Mouse (Mus musculus) megakaryocyte-erythroid progenitor cell, adult 5-6 weeks (primary cell): ENCODE data around the gene Tmem266. TPM values are rescaled to one million over a fixed set of nuclear protein-coding genes. Genes with fewer than 3 reads are reported as not detected.

ENCODE experiments used
- ATAC-seq: replicated peaks from 2 replicates; pipeline ENCODE4 v1.8.0; 2016; ENCODE audit warnings: mild to moderate bottlenecking, inconsistent platforms; ENCODE audit not compliant: severe bottlenecking, poor library complexity, low FRiP score, low TSS enrichment
- total RNA-seq, 2 experiments: library from RNA; stranded (forward) in 1 of 2; stranded (reverse) in 1 of 2; fragments of 200-1000, 215-1000 nt in 1 of 2; fragments of >200 nt in 1 of 2; fragmentation: Nextera tagmentation in 1 of 2; gene quantifications; 2 replicates each; pipeline ENCODE4 v1.2.3; 2014 to 2017

Tmem266 gene
- total RNA-seq, 2 experiments from 2014 or later = not detected

DNA sequence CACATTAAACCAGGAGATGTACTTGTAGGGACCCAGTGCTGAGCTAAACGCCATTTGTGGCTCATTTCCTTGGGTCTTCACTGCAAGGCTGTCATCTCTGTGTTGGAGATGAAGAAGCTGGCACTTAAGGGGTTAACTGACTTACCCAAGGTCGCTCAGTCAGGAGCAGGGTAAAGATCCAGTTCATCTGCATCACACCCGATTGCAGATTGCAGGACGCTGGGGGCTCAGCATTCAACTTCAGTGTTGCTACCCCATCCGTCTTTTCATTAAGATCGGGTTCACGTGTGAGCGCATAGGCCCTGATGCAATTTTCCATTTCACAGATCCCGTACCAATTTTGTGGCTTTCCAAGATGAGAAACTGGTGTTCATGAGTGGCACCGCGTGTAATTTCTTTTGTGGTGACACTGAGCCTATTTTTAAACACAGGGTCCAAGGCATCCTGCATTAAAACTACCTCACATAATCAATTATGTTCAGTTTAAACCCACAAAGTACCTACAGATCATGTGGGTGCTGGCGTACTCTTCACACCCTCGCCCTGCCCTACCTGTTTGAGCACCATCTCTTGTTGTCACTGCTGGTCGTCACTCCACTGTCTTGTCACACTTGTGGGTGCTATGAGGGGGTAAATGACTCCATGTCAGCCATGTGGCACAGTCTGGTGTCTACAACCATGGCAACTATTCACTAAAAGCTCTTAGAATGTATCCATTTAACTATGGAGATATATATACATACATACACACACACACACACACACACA lies 1.6 kb downstream of the Tmem266 start:
- ATAC-seq = no peak

DNA sequence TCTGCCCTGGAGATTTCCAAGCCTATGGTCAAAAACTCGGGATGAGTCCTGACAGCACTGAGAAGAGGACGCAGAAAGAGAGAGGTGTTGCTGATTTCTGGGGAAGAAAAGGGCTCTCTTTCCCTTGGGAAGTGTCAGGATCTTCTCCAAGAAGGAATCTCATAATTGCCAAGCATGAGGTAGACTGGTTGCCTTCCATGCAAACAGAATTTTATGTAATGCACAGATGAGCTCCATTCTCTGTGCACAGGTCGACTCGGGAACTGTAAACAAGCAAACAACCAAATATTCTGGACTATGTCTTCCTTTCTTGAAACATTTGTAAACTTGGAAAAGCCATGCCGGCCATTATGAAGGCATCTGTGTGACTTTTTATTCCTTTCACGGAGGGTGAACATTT lies 2.7 kb downstream of the Tmem266 start:
- no peak for ATAC-seq

GRCm38 (mm10) chr9:55332476-55332875 lies 5.8 kb downstream of the Tmem266 start:
- no peak for ATAC-seq

DNA sequence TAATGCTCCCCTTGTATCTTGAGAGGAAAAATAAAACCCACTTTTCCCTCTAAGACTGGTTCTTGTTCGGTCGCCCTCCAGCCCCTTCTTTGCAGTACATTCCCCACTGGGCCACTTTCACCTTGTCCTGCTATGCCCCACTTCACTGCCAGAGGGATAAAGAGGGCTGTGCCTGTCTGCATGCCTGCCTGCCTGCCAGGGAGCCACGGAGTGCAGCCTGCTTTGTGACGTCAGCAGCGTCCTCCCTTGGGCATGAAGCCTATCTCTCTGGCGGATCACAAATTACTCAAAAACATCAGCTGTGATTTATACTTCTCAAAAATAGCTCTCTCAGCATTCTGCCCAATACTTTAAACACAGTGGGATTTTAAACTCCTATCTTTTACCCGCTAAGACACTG lies 6.2 kb downstream of the Tmem266 start:
- no peak for ATAC-seq

DNA sequence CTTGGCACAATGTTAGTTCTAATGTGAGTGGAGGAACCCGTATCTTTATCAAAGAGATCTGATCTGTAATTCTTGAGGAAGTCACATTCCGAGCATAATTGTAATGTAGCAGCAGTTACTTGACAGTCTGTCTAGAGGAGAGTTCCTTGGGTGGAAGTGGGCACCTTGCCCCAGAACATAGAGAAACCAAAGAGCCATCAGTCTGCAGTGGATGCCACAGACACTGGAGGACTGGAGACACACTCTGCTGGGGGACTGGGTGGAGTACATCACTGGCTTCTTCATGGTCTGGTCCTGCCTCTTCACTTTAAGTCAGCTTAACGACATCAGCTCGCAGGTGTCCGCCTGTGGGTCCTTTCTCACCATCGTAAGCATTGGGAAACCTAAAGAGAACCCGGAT lies 17.5 kb downstream of the Tmem266 start:
- no peak for ATAC-seq

DNA sequence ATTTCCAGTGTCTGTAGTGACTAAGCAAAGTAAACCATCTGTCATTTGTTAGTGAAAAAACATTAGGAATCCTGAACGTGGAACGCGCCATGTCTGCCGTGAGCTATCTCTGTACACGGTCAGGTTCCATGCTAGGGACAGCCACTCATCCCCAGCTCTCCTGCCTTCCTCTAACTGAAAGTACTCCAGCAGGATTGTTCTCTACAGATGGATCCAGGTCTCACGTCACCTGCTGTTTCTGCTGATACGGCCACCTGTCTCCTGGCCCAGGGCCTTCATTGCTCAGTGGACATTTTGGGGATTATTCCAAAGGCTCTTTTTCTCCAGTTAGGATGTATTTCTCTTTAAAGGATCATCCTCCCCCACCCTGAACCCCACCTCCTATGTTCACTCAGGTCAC lies 18.6 kb downstream of the Tmem266 start:
- ATAC-seq = no peak

- no peak for ATAC-seq
These were observed 22.0 kb downstream of the Tmem266 start for GRCm38 (mm10) chr9:55348664-55349063.

DNA sequence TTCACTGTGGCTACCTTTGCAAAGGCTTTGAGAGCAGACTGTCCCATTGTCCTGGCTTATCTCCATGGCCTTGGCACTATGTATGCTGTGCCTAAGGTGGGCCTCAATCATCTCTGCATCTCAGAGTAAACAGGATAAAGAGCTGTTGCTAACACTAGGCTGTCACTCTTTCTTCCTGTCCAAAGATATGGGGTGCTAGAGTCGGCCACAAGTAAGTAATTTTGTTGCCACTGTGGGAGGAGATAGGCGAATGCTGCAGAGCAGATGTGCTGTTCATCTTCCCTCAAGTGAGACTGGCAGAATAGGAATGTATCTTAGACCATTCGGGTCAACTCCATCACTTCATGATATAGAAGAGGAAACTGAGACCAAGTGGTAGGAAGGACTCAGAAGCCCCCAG lies 28.0 kb downstream of the Tmem266 start:
- no peak for ATAC-seq

- no peak for ATAC-seq
These were observed 28.6 kb downstream of the Tmem266 start for GRCm38 (mm10) chr9:55355270-55355834.

- ATAC-seq = no peak
These were observed 30.5 kb downstream of the Tmem266 start for GRCm38 (mm10) chr9:55357164-55357563.

DNA sequence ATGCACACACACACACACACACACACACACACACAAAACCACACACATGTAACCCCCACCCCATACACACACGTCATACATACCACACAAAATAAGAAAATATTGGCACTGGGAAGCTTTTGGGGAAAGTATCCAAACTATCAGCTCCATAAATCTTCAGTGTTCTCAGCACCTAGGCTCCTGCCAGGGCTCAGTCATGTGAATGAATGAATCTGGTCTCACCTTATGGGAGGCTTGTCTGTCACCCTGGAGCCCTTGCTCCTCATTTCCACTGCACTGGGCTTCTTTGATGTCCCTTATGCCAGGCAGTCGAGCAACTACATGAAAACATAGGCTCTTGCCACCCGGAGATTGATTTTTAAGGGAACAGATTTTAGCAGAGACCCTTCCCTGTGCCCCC lies 33.7 kb downstream of the Tmem266 start:
- ATAC-seq = no peak

DNA sequence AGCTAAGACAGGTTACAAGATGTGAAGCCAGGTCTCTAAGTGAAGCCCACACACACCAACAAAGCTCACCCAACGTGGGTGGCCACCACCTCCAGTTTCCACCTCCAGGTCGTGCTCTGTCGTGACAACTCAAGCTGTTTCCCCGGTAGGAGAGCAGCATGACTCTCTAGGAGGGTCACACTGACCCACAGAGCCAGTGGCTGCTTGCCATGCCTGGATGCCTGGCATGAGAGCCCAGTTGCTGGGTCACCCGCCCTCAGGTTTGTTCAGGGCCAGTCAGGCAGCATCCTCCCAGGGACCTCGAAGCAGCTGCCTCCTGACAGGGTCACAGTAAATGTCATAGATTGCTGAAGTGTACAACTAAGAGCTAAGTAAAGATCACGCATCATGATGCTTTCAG lies 34.1 kb downstream of the Tmem266 start:
- ATAC-seq = no peak

GRCm38 (mm10) chr9:55361969-55362368 lies 35.3 kb downstream of the Tmem266 start:
- no peak for ATAC-seq

- no peak for ATAC-seq
These were observed 37.0 kb downstream of the Tmem266 start for GRCm38 (mm10) chr9:55363707-55364106.

DNA sequence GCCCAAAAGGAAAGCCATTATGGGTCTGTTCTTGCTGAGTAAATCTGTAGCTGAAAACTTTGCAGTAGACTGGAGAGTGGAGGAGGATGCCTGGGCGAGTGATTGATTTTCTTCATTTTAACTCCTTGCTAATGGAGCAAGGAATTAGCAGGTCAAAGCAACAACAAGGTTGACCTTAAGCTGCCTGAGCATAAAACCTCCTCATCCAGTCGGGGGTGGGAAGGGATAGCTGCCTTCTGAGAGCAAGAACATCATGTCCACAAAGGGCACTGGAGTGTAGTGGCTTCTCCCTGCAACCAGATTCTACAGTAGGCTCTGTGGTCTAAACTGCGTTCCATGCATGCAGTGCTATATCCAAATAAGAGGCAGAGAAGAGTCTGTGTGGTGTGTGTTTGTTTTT lies 41.3 kb downstream of the Tmem266 start:
- ATAC-seq = no peak

DNA sequence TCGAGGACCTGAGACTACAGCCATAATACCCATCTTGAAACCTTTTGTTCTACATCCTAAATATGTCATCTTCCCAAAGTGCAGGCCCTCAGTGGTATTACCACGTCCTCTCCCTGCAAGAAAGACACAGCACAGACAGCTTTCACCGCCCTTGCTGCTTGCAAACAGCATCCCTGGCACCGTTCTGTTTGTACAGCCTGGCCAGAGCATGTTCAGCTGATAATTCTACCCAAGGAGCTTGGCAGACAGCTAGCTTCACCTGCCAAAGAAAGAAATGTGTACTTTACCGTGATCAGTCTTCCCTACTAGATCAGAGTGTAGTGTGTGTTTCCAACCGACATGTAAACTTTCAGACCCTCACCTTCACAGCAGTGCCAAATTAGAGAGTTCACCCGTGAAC lies 45.2 kb downstream of the Tmem266 start:
- no peak for ATAC-seq

GRCm38 (mm10) chr9:55377603-55378250 lies 51.0 kb downstream of the Tmem266 start:
- ATAC-seq = no peak

- no peak for ATAC-seq
These were observed 54.7 kb downstream of the Tmem266 start for GRCm38 (mm10) chr9:55381456-55381855.

DNA sequence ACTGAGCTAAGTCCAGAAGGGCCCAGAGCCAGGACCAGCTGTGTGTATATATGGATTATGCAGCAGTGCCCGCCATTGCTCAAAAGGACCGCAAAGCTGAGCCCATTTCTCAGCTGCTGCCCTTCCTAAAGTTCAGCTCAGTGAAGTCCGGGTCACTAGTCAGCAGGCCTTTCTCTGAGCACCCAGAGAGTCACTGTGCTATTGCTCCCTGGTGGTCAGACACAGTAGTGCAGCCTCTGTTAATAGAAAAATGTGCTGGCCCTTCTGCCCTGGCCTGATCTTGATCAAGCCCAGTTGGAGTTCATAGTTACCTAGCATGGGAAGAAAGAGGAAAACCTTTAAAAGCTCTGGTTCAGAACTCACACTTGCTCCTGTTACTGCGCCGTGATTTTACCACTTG lies 55.7 kb downstream of the Tmem266 start:
- peak; percentile 85 for ATAC-seq

DNA sequence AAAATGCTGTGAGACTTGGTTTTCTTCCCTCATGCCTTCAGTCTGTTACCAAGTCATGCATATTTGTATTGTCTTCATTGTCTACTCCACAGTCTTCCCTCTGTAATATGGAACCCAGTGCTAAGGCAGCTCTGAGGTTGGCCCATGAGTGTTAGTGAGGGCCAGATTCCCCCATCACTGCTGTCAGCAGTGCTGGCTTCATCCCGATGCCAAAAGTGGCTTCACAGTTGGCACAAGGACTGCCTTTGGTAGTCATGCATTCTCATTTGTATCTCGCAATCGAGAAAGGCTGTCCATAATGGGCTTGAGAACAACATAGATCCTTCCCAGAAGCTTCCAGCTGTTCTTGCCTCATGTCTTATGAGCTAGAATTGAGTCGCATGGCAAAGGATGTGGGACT lies 59.4 kb downstream of the Tmem266 start:
- ATAC-seq = no peak
